Mouse (Mus musculus) thymus, postnatal 0 days (tissue): Measurements from ENCODE around the gene Rpusd2. TPM values are rescaled to one million over a fixed set of nuclear protein-coding genes. Genes with fewer than 3 reads are reported as not detected.
"Not testable (repeated sequence)": the region's sequence is repeated elsewhere in the genome, so short reads cannot be mapped to it uniquely, and the experiment has no call there.

ENCODE experiments used
- DNase-seq: peaks from one replicate; pipeline ENCODE4 v3.0.0-alpha.2; 2015; ENCODE audit warnings: low spot score
- polyA plus RNA-seq: library from polyadenylated mRNA; unstranded; fragments of >200 nt; fragmentation: Nextera tagmentation; extraction: Ambion mirVana; gene quantifications from 2 replicates; pipeline ENCODE4 v1.2.1, GENCODE M21; 2015

The Rpusd2 gene
- 4.0 and 5.4 TPM in 2 replicates for polyA plus RNA-seq

- DNase-seq: peak; percentile 95
Measured at GRCm38 (mm10) chr2:119034656-119035396, at the start of gene Rpusd2. TSS of gene Rpusd2 (plus strand) at chr2:119034790.

- no peak for DNase-seq
Measured at GRCm38 (mm10) chr2:118995490-118995889, 39.1 kb upstream of the Rpusd2 start.

- DNase-seq: no peak
Measured at GRCm38 (mm10) chr2:118995919-118996797, 38.4 kb upstream of the Rpusd2 start.

- no peak for DNase-seq
Measured at GRCm38 (mm10) chr2:118996798-118997105, 37.8 kb upstream of the Rpusd2 start.

GRCm38 (mm10) chr2:118998115-118998866, 36.3 kb upstream of the Rpusd2 start:
- DNase-seq: no peak

- no peak for DNase-seq
Measured at GRCm38 (mm10) chr2:118999025-118999639, 35.5 kb upstream of the Rpusd2 start.

- no peak for DNase-seq
Measured at GRCm38 (mm10) chr2:119006886-119007285, 27.7 kb upstream of the Rpusd2 start.

- no peak for DNase-seq
Measured at GRCm38 (mm10) chr2:119009376-119009775, 25.2 kb upstream of the Rpusd2 start.

GRCm38 (mm10) chr2:119014989-119015388, 19.6 kb upstream of the Rpusd2 start:
- peak; percentile 39 for DNase-seq

- DNase-seq: no peak
Measured at GRCm38 (mm10) chr2:119015604-119016180, 18.9 kb upstream of the Rpusd2 start.

- not testable (repeated sequence) for DNase-seq
Measured at GRCm38 (mm10) chr2:119016312-119016711, 18.3 kb upstream of the Rpusd2 start.

- no peak for DNase-seq
Measured at GRCm38 (mm10) chr2:119017647-119018046, 16.9 kb upstream of the Rpusd2 start.

GRCm38 (mm10) chr2:119018391-119019122, 16.0 kb upstream of the Rpusd2 start:
- no peak for DNase-seq

- peak; percentile 22 for DNase-seq
Measured at GRCm38 (mm10) chr2:119019131-119019530, 15.5 kb upstream of the Rpusd2 start.

- no peak for DNase-seq
Measured at GRCm38 (mm10) chr2:119019538-119019937, 15.1 kb upstream of the Rpusd2 start.

GRCm38 (mm10) chr2:119023154-119023660, 11.4 kb upstream of the Rpusd2 start:
- no peak for DNase-seq

- DNase-seq: no peak
Measured at GRCm38 (mm10) chr2:119024536-119025238, 9.9 kb upstream of the Rpusd2 start.

GRCm38 (mm10) chr2:119025239-119025616, 9.4 kb upstream of the Rpusd2 start:
- DNase-seq: no peak

GRCm38 (mm10) chr2:119026951-119027350, 7.6 kb upstream of the Rpusd2 start:
- no peak for DNase-seq
